Mouse (Mus musculus) layer of hippocampus, adult 2 months (tissue): ENCODE data around the gene Osm. TPM values are rescaled to one million over a fixed set of nuclear protein-coding genes. Genes with fewer than 3 reads are reported as not detected.

Experiments
- DNase-seq, 2 experiments: peaks; one replicate each; pipeline ENCODE4 v3.0.0; 2022; ENCODE audit warnings: low spot score in 2 of 2
- H3K27ac ChIP-seq: fragments of 200-600 bp; 2 replicates; pipeline ENCODE4 v1.8.1; 2022
- H3K4me3 ChIP-seq: fragments of 200-600 bp; 2 replicates; pipeline ENCODE4 v1.8.1; 2022; ENCODE audit warnings: mild to moderate bottlenecking
- CTCF ChIP-seq: fragments of 200-600 bp; conservative IDR thresholded peaks from 2 replicates; pipeline ENCODE4 v1.8.1; 2022; ENCODE audit warnings: antibody characterized with exemption, mild to moderate bottlenecking, moderate library complexity
- total RNA-seq, 2 experiments: library from RNA; stranded (reverse); gene quantifications; 2 replicates each; pipeline ENCODE4 v1.2.3; 2021

Osm gene
- total RNA-seq, 2 experiments from 2014 or later, result 0.15 to 0.20 TPM

DNA sequence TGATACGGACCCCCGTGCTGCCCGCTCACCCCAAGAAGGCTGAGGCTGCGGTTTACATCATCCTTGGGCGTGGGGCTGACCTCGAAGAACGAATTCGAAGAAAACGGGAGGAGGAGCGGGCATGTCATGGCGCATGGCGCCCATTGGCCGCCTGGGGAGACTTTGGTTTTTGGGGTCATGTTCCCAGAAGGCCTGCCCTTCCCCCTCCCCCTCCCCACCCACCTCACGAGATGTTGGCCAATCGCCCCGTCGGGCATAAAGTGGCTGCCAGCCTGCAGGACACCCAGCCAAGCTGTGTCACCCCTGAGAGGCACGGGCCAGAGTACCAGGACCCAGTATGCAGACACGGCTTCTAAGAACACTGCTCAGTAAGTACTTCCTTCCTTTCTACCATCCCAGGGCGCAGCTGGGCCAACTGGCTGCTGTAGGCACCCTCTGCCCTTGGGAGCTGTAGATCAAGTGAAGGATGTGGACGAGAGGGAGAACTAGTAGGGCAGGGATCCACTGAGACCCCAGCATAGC lies 387 bp downstream of the Osm start:
- DNase-seq, result no peak
- H3K4me3 ChIP-seq, result no peak overlapping the region
- no peak overlapping the region for H3K27ac ChIP-seq
- no peak for TF ChIP-seq CTCF

GRCm38 (mm10) chr11:4237389-4237912 lies 1.2 kb downstream of the Osm start:
- no peak overlapping the region for H3K4me3 ChIP-seq
- DNase-seq, result no peak
- TF ChIP-seq CTCF, result no peak
- H3K27ac ChIP-seq, result no peak overlapping the region

GRCm38 (mm10) chr11:4238167-4238566 lies 1.9 kb downstream of the Osm start:
- no peak overlapping the region for H3K27ac ChIP-seq
- no peak for DNase-seq
- no peak overlapping the region for H3K4me3 ChIP-seq
- no peak for TF ChIP-seq CTCF

DNA sequence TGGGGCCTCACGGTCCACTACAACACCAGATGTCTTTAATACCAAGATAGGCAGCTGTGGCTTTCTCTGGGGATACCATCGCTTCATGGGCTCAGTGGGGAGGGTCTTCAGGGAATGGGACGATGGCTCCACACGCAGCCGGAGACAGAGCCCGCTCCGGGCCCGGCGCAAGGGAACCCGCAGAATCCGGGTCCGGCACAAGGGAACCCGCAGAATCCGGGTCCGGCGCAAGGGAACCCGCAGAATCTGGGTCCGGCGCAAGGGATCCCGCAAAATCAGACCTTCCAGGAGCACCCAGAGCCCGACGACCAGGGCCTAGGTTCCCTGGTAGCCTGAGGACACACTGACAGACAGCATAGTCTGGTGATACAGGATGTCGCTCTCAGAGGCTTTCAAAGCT lies 3.5 kb downstream of the Osm start:
- H3K4me3 ChIP-seq, result no peak overlapping the region
- no peak overlapping the region for H3K27ac ChIP-seq
- DNase-seq, result no peak
- TF ChIP-seq CTCF, result no peak

DNA sequence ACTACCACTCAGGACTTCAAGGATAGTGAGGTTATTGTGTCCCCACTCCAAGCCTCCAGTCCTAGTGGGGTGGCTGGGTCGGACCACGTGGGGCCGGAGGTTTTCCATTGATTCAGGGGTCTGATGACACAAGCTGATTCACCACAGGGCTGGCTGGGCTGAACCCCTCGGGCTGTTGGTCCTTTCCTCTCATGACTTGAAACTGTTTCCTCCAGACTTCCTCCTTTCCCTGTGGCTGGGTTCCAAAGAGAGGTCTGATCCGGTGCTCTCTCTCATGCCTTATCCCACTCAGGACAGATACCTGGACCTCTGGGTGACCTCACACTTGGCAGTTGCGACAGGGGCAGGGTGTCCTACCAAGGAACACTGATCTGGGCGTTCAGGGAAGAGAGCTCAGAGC lies 3.9 kb downstream of the Osm start:
- no peak for TF ChIP-seq CTCF
- Histone ChIP-seq H3K27ac (no peak overlapping the region), H3K4me3 (no peak overlapping the region)
- no peak for DNase-seq

- DNase-seq, result no peak
- no peak overlapping the region for H3K27ac ChIP-seq
- no peak for TF ChIP-seq CTCF
- H3K4me3 ChIP-seq, result no peak overlapping the region
These were observed 5.0 kb downstream of the Osm start for GRCm38 (mm10) chr11:4241180-4241579.

GRCm38 (mm10) chr11:4246126-4246525 lies 9.9 kb downstream of the Osm start:
- no peak for DNase-seq
- H3K27ac ChIP-seq, result no peak overlapping the region
- no peak for TF ChIP-seq CTCF
- H3K4me3 ChIP-seq, result no peak overlapping the region

DNA sequence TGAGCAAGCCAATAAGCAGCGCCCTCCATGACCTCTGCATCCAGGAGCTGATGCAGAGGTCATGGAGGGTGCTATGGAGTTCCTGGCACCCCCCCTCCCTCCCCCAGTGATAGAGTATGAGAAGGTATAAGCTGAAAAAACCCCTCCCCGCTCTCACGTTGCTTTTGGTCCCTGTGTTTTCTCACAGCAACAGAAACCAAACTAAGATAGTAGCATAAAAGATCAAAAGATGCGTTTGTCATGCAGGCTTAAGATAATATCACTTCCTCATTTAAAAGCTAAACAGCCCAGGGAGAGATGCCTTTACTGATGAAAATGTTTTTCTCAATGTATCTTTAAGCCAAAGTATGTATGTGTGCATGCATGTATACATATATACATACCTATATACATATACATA lies 10.4 kb downstream of the Osm start:
- Histone ChIP-seq H3K4me3 (no peak overlapping the region), H3K27ac (no peak overlapping the region)
- TF ChIP-seq CTCF, result no peak
- DNase-seq, result no peak

DNA sequence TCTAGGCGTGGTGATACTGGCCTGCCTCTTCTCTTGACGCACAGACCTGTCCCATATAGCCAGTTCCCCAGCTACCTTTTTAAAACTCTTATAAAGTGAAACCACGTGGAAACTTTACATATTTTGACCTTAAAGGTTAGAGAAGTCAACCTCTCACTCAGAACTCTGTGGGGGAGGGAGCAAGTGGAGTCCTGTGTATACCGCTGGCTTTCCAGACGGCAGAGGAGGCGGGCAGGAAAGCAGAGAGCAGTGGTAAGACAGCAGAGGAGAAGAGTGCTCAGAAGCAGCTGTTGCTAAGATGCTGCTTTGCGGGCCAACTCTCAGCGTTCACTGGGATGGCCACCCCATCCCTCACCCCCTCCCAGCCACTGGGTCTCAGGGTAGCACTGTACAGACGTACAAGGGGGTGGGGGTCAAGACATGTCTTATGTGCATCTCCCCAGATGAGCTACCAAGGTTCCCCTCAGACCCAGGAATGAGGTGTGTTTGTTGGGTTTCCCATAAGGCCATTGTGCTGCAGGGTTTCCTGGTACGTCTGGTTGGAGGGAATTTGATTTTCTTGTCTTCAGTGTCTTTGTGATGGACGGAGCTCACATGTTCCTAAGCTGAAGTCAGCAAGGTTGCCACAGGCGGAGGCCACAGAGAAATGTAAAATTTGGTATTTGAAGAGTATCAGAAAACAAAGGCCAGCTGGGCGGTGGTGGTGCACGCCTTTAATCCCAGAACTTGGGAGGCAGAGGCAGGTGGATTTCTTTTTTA lies 11.2 kb downstream of the Osm start:
- Histone ChIP-seq H3K27ac (no peak overlapping the region), H3K4me3 (no peak overlapping the region)
- no peak for DNase-seq
- TF ChIP-seq CTCF, result no peak

GRCm38 (mm10) chr11:4249151-4249550 lies 12.9 kb downstream of the Osm start:
- DNase-seq, result no peak
- no peak for TF ChIP-seq CTCF
- H3K27ac ChIP-seq, result no peak overlapping the region
- no peak overlapping the region for H3K4me3 ChIP-seq

DNA sequence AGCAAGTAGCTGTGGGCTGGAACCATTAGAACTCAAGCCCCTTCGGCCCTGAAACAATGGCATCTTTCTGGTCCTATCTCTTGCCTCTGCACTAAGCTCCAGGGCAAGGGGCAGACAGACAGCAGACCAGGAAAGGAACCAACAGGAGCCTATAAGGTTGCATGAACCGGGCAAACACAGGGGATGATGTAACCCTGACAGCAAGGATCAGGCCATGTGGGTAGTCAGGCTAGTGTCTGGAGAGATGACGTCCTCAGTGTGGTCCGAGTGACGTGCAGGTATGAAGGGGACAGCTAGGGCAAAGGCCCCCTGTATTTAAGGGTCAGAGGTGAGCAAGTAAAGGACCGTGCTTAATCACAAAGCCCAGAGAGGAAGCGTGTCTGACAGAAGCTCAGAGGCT lies 14.1 kb downstream of the Osm start:
- TF ChIP-seq CTCF, result no peak

DNA sequence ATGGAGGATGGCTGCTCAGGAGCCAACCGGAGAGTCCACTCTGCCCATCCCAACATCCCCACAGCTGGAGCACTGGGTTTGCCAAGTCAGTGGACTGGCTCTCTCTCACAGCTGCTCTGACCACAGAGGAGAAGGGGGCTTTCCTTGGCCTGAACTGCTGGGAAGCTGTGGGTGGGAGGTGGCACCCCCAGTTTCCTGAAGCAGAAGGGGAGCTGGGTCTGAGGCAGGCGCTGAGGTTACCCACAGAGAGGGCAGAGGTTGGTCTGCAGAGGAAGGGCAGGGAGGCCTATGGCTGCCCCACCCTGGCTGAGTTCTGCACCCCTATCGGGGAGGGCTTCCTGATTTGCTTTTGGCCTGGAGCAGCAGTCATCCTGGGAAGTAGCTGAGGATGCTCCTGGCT lies 15.2 kb downstream of the Osm start:
- no peak for TF ChIP-seq CTCF

More for the DNA sequence above, 14.1 kb downstream of the Osm start:
- no peak for DNase-seq
- no peak overlapping the region for H3K4me3 ChIP-seq
- H3K27ac ChIP-seq, result no peak overlapping the region

DNA sequence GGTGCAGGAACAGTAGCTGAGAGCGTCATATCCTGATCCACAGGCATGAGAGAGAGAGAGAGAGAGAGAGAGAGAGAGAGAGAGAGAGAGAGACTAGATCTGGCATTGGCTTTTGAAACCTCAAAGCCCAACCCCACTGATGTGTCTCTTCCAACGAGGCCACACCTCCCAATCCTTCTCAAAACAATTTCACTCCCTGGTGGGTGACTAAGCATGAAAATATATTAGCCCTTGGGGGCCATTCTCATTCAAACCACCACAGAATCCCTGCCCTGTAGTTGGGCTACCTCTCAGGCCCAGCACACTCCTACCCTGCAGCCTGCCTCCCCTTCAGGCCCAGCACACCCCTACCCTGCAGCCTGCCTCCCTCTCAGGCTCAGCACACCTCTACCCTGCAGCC lies 16.7 kb downstream of the Osm start:
- no peak for DNase-seq
- no peak for TF ChIP-seq CTCF

More for the DNA sequence above, 15.2 kb downstream of the Osm start:
- H3K27ac ChIP-seq, result no peak overlapping the region
- H3K4me3 ChIP-seq, result no peak overlapping the region
- no peak for DNase-seq

More for the DNA sequence above, 16.7 kb downstream of the Osm start:
- H3K4me3 ChIP-seq, result no peak overlapping the region
- H3K27ac ChIP-seq, result no peak overlapping the region
